Mouse (Mus musculus) erythroblast, embryonic 14.5 days (primary cell): ENCODE measurements around the gene Os9.

Experiments used
- GATA1 ChIP-seq: IDR thresholded peaks from 2 replicates; pipeline ENCODE4 v1.6.1; 2012; ENCODE audit warnings: low read length, inconsistent platforms, mixed read lengths
- TAL1 ChIP-seq: IDR thresholded peaks from 3 replicates; pipeline ENCODE4 v1.6.1; 2012; ENCODE audit warnings: low read length, inconsistent platforms, mixed read lengths

- TF ChIP-seq TAL1 (no peak), GATA1 (no peak)
Observed at GRCm38 (mm10) chr10:127114408-127114807, 6.5 kb downstream of the Os9 start.
